Mouse (Mus musculus) liver, embryonic 11.5 days (tissue): ENCODE data around the gene Ltn1. TPM values are rescaled to one million over a fixed set of nuclear protein-coding genes. Genes with fewer than 3 reads are reported as not detected.
A peak's percentile ranks its signal among the peaks of the same experiment; 100 is the strongest.

Experiments used
- ATAC-seq: fragments of 200-750 bp; cut with Nextera tagmentation; replicated peaks from 2 replicates; pipeline ENCODE4 v1.8.0; 2017; ENCODE audit warnings: moderate number of reproducible peaks, mild to moderate bottlenecking, moderate TSS enrichment, moderate library complexity; ENCODE audit not compliant: low FRiP score
- DNase-seq: peaks from one replicate; pipeline ENCODE4 v3.0.0-alpha.2; 2017; ENCODE audit warnings: low spot score
- H3K27ac ChIP-seq: fragments of 300-500 bp; sonication (generic); 2 replicates; pipeline ENCODE4 v1.5.1; 2014; ENCODE audit warnings: mild to moderate bottlenecking, low read depth, low read length, control low read depth
- H3K27me3 ChIP-seq: fragments of 300-500 bp; sonication (generic); replicated peaks from 2 replicates; pipeline ENCODE4 v1.6.1; 2014; ENCODE audit warnings: low read length, mixed read lengths; ENCODE audit not compliant: control insufficient read depth, insufficient read depth
- H3K36me3 ChIP-seq: fragments of 300-500 bp; sonication (generic); 2 replicates; pipeline ENCODE4 v1.6.1; 2014; ENCODE audit warnings: mild to moderate bottlenecking, low read length, moderate library complexity, mixed read lengths; ENCODE audit not compliant: control insufficient read depth, insufficient read depth
- H3K4me1 ChIP-seq: fragments of 300-500 bp; sonication (generic); replicated peaks from 2 replicates; pipeline ENCODE4 v1.6.1; 2014; ENCODE audit warnings: low read length, mixed read lengths; ENCODE audit not compliant: control insufficient read depth, insufficient read depth
- H3K4me2 ChIP-seq: fragments of 300-500 bp; sonication (generic); 2 replicates; pipeline ENCODE4 v1.6.1; 2014; ENCODE audit warnings: mild to moderate bottlenecking, control low read depth, moderate library complexity
- H3K4me3 ChIP-seq: fragments of 300-500 bp; sonication (generic); 2 replicates; pipeline ENCODE4 v1.5.1; 2014; ENCODE audit warnings: low read depth, low read length, control low read depth
- H3K9ac ChIP-seq: fragments of 300-500 bp; sonication (generic); 2 replicates; pipeline ENCODE4 v1.6.1; 2014; ENCODE audit warnings: low read depth, low read length, control low read depth
- H3K9me3 ChIP-seq: fragments of 300-500 bp; sonication (generic); 2 replicates; pipeline ENCODE4 v1.6.1; 2016; ENCODE audit warnings: low read length, inconsistent platforms, mixed read lengths; ENCODE audit not compliant: control insufficient read depth
- WGBS: fragments of 180-500 bp; shearing (Covaris S2); extraction: QIAGEN DNeasy Blood & Tissue Kit; methylation state at CpG from one replicate; pipeline ENCODE4 v1.1.7; 2014; 5-methylcytosine and 5-hydroxymethylcytosine counted together
- polyA plus RNA-seq: library from polyadenylated mRNA; unstranded; fragments of >200 nt; fragmentation: Nextera tagmentation; extraction: Ambion mirVana; gene quantifications from 2 replicates; pipeline ENCODE4 v1.2.1, GENCODE M21; 2014

The Ltn1 gene
- polyA plus RNA-seq, 1 experiment from 2014 or later = 26.3 TPM

- no peaks in the 10 kb centered on the region for H3K36me3 ChIP-seq
- 0 out of 2 replicates have a peak, but pooled peaks cover 6% of the 10 kb centered on the region for H3K4me1 ChIP-seq
- 45% methylated on average over 1 of the region's 1 CpGs for WGBS
- no peak overlapping the region for H3K4me3 ChIP-seq
- no peak overlapping the region for H3K9ac ChIP-seq
- H3K4me2 ChIP-seq = no peak overlapping the region
- ATAC-seq = no peak
- H3K9me3 ChIP-seq = no peaks in the 10 kb centered on the region
- DNase-seq = no peak
- no peaks in the 10 kb centered on the region for H3K27me3 ChIP-seq
- H3K27ac ChIP-seq = no peak overlapping the region
Observed at GRCm38 (mm10) chr16:87444071-87444470, 11.7 kb upstream of the Ltn1 start.

- Histone ChIP-seq H3K9me3 (no peaks in the 10 kb centered on the region), H3K4me3 (no peak overlapping the region), H3K4me2 (no peak overlapping the region), H3K4me1 (0 out of 2 replicates have a peak, but pooled peaks cover 6% of the 10 kb centered on the region), H3K27me3 (no peaks in the 10 kb centered on the region), H3K36me3 (no peaks in the 10 kb centered on the region), H3K9ac (no peak overlapping the region), H3K27ac (no peak overlapping the region)
- DNase-seq (no peak), ATAC-seq (no peak)
Observed at GRCm38 (mm10) chr16:87443245-87443644, 10.8 kb upstream of the Ltn1 start.

GRCm38 (mm10) chr16:87442291-87442690, 9.9 kb upstream of the Ltn1 start:
- Histone ChIP-seq H3K9ac (no peak overlapping the region), H3K4me1 (0 out of 2 replicates have a peak, but pooled peaks cover 6% of the 10 kb centered on the region), H3K9me3 (no peaks in the 10 kb centered on the region), H3K27ac (no peak overlapping the region), H3K4me3 (no peak overlapping the region), H3K4me2 (no peak overlapping the region), H3K27me3 (no peaks in the 10 kb centered on the region), H3K36me3 (no peaks in the 10 kb centered on the region)
- DNase-seq = no peak
- no peak for ATAC-seq
- WGBS = 60% methylated on average over 5 of the region's 5 CpGs

DNA sequence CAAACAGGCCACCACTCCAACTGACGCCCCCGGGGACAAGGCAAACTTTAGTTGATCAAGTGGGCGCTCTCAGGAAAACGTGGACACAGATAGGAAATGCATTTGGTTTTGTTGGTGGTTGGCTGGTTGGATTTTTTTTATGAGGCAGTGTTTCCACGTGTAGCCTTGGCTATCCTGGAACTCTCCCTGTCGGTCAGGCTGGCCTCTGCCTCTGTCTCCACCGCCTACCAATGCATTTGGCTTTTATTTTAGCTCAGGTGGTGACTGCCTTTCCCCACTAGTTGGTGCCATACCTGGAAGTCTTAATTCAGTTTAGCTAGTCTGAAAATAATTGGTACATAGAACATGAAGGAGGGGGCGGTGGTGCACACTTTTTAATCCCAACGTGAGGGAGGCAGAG, 8.7 kb upstream of the Ltn1 start:
- Histone ChIP-seq H3K27ac (no peak overlapping the region), H3K4me1 (0 out of 2 replicates have a peak, but pooled peaks cover 6% of the 10 kb centered on the region), H3K9me3 (no peaks in the 10 kb centered on the region), H3K9ac (peak overlapping the region; percentile 87), H3K27me3 (no peaks in the 10 kb centered on the region), H3K4me3 (peak overlapping the region; percentile 77), H3K4me2 (peak overlapping the region; percentile 89), H3K36me3 (no peaks in the 10 kb centered on the region)
- WGBS = 13% methylated on average over 9 of the region's 9 CpGs
- DNase-seq (peak; percentile 38), ATAC-seq (peak; percentile 24; the same call in 1 of the 2 replicates)

- ATAC-seq = peak; percentile 95
- WGBS = under 1% methylated on average over 38 of the region's 38 CpGs
- peak within 1 kb of the TSS; percentile 77 for H3K4me3 ChIP-seq
- H3K9ac ChIP-seq = peak within 1 kb of the TSS; percentile 87
- H3K4me2 ChIP-seq = peak within 1 kb of the TSS; percentile 89
- H3K36me3 ChIP-seq = no peaks in the 10 kb centered on the region
- H3K27ac ChIP-seq = peak within 1 kb of the TSS; percentile 82
- 0 out of 2 replicates have a peak, but pooled peaks cover 6% of the 10 kb centered on the region for H3K4me1 ChIP-seq
- no peaks in the 10 kb centered on the region for H3K9me3 ChIP-seq
- peak; percentile 93 for DNase-seq
- no peaks in the 10 kb centered on the region for H3K27me3 ChIP-seq
Observed at GRCm38 (mm10) chr16:87440184-87440686, 7.8 kb upstream of the Ltn1 start, which contains the start of gene Rwdd2b. Gene Rwdd2b, minus strand, starts transcription at chr16:87440573.

DNA sequence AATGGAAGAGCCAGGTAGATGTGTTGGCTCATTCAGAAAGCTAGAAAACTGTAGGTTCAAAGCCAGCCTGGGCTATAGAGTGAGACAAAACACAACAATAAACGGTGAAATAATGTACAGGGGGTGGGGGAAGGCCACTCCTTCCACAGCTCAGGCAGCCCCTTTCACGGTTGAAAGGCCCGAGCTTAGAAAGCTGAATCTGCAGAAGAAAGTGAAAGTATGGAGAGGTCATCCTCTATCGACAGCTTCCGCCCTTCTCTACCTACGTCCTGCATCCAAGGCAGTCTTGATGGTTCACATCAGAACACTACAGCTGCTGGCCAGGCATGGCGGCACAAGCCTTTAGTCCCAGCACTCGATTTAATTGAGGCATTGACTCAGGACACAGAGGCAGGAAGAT, 6.3 kb upstream of the Ltn1 start:
- ATAC-seq (no peak), DNase-seq (no peak)
- H3K9me3 ChIP-seq = no peaks in the 10 kb centered on the region
- no peak overlapping the region for H3K4me2 ChIP-seq
- no peaks in the 10 kb centered on the region for H3K27me3 ChIP-seq
- H3K4me3 ChIP-seq = no peak overlapping the region
- H3K36me3 ChIP-seq = no peaks in the 10 kb centered on the region
- H3K9ac ChIP-seq = no peak overlapping the region
- 89% methylated on average over 8 of the region's 8 CpGs for WGBS
- H3K4me1 ChIP-seq = 0 out of 2 replicates have a peak, but pooled peaks cover 6% of the 10 kb centered on the region
- no peak overlapping the region for H3K27ac ChIP-seq

DNA sequence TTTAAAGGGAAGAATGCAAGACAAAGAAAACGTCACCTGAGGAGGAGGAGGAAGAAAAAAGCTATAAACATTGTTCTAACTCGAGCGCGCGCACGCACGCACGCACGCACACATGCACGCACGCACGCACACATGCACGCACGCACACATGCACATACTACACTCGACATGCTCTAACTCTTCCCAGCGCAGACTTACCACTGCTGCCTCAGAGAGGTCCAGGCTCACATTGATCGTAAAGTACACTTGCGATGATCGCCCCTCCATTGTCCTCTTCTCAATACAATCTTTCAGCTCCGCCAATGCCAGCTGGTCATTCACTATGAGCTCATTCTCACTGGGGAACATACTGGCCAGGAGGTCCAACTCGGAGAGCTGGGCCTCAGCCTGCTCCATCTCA, 4.7 kb upstream of the Ltn1 start:
- H3K27ac ChIP-seq = no peak overlapping the region
- DNase-seq (no peak), ATAC-seq (no peak)
- no peak overlapping the region for H3K4me3 ChIP-seq
- H3K27me3 ChIP-seq = no peaks in the 10 kb centered on the region
- H3K4me2 ChIP-seq = no peak overlapping the region
- WGBS = 91% methylated on average over 21 of the region's 21 CpGs
- H3K9me3 ChIP-seq = no peaks in the 10 kb centered on the region
- H3K9ac ChIP-seq = no peak overlapping the region
- 0 out of 2 replicates have a peak, but pooled peaks cover 6% of the 10 kb centered on the region for H3K4me1 ChIP-seq
- H3K36me3 ChIP-seq = no peaks in the 10 kb centered on the region

DNA sequence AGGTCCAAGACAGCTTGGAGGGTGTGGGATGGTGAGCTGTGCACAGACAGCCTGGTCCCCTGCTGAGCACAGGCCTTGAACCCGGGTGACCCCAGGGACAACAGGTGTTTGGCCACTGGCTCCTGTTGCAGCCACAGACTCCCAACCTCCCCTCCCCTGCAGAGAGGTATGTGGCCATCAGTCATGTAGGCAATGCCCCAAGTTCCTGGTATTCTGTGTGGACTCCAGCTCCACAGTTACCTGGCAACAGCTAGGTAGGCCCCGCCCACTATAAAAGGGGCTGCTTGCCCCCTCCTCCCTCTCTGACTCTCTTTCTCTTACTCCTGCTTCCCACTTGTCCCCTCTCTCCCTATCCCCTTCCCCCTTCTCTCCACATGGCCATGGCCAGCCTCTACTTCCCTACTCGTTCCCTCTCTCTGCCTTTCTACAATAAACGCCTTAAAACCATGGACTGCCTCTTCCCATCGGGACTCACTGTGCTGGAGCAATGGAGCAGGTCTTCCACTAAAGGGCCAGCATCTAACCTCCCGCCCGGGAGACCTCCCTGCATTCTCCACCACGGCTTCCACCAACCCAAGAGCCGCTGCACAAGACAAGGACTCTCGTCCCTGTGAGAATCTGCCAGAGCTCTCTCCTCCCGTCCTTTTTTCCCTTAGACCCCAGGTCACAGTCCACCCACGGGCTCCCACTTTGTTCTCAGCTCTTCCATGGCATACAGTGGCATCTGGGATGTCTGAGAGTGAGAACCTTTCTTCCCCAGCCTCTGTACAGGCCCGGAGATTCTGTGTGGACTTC, 3.2 kb upstream of the Ltn1 start:
- no peak overlapping the region for H3K4me3 ChIP-seq
- H3K4me2 ChIP-seq = no peak overlapping the region
- H3K27ac ChIP-seq = no peak overlapping the region
- ATAC-seq (no peak), DNase-seq (no peak)
- H3K9ac ChIP-seq = no peak overlapping the region
- H3K4me1 ChIP-seq = no peaks in the 10 kb centered on the region; the same call in 1 of the 2 replicates
- H3K36me3 ChIP-seq = no peaks in the 10 kb centered on the region
- WGBS = 84% methylated on average over 13 of the region's 13 CpGs
- H3K27me3 ChIP-seq = no peaks in the 10 kb centered on the region
- H3K9me3 ChIP-seq = no peaks in the 10 kb centered on the region

- Histone ChIP-seq H3K4me1 (no peaks in the 10 kb centered on the region; the same call in 1 of the 2 replicates), H3K4me2 (no peak overlapping the region), H3K27ac (no peak overlapping the region), H3K4me3 (no peak overlapping the region), H3K9ac (no peak overlapping the region), H3K36me3 (no peaks in the 10 kb centered on the region), H3K27me3 (no peaks in the 10 kb centered on the region), H3K9me3 (no peaks in the 10 kb centered on the region)
- WGBS = 83% methylated on average over 6 of the region's 6 CpGs
- ATAC-seq (no peak), DNase-seq (no peak)
Observed at GRCm38 (mm10) chr16:87434946-87435345, 2.5 kb upstream of the Ltn1 start.
